Mouse (Mus musculus) heart, embryonic 11.5 days (tissue): ENCODE results near the gene Erg. TPM values are rescaled to one million over a fixed set of nuclear protein-coding genes. Genes with fewer than 3 reads are reported as not detected.

Experiments
- ATAC-seq: fragments of 200-750 bp; cut with Nextera tagmentation; replicated peaks from 2 replicates; pipeline ENCODE4 v1.8.0; 2017; ENCODE audit warnings: moderate library complexity; ENCODE audit not compliant: insufficient number of reproducible peaks, low FRiP score, low TSS enrichment
- H3K27ac ChIP-seq: fragments of 300-500 bp; sonication (generic); 2 replicates; pipeline ENCODE4 v1.5.1; 2014; ENCODE audit warnings: mild to moderate bottlenecking, low read depth, low read length
- H3K27me3 ChIP-seq: fragments of 300-500 bp; sonication (generic); 2 replicates; pipeline ENCODE4 v1.6.1; 2014; ENCODE audit warnings: mild to moderate bottlenecking, low read length, mixed read lengths; ENCODE audit not compliant: control insufficient read depth, insufficient read depth
- H3K36me3 ChIP-seq: fragments of 300-500 bp; sonication (generic); 2 replicates; pipeline ENCODE4 v1.6.1; 2014; ENCODE audit warnings: mild to moderate bottlenecking, low read length, moderate library complexity, mixed read lengths; ENCODE audit not compliant: control insufficient read depth, insufficient read depth
- H3K4me1 ChIP-seq: fragments of 300-500 bp; sonication (generic); 2 replicates; pipeline ENCODE4 v1.6.1; 2014; ENCODE audit warnings: low read length; ENCODE audit not compliant: control insufficient read depth, insufficient read depth
- H3K4me2 ChIP-seq: fragments of 300-500 bp; sonication (generic); 2 replicates; pipeline ENCODE4 v1.6.1; 2014; ENCODE audit warnings: mild to moderate bottlenecking, moderate library complexity
- H3K4me3 ChIP-seq: fragments of 300-500 bp; sonication (generic); 2 replicates; pipeline ENCODE4 v1.5.1; 2014; ENCODE audit warnings: low read depth, low read length
- H3K9ac ChIP-seq: fragments of 300-500 bp; sonication (generic); 2 replicates; pipeline ENCODE4 v1.6.1; 2014; ENCODE audit warnings: mild to moderate bottlenecking, low read depth, low read length, moderate library complexity
- H3K9me3 ChIP-seq: fragments of 300-500 bp; sonication (generic); replicated peaks from 2 replicates; pipeline ENCODE4 v1.6.1; 2016; ENCODE audit warnings: low read length; ENCODE audit not compliant: control insufficient read depth
- WGBS: fragments of 180-500 bp; shearing (Covaris S2); extraction: QIAGEN DNeasy Blood & Tissue Kit; methylation state at CpG from one replicate; pipeline ENCODE4 v1.1.7; 2014; ENCODE audit not compliant: insufficient replicate concordance; 5-methylcytosine and 5-hydroxymethylcytosine counted together
- polyA plus RNA-seq: library from polyadenylated mRNA; unstranded; fragments of >200 nt; fragmentation: Nextera tagmentation; extraction: Ambion mirVana; gene quantifications from 2 replicates; pipeline ENCODE4 v1.2.1, GENCODE M21; 2014

Gene Erg
- polyA plus RNA-seq, 1 experiment from 2014 or later, result 4.8 TPM

DNA sequence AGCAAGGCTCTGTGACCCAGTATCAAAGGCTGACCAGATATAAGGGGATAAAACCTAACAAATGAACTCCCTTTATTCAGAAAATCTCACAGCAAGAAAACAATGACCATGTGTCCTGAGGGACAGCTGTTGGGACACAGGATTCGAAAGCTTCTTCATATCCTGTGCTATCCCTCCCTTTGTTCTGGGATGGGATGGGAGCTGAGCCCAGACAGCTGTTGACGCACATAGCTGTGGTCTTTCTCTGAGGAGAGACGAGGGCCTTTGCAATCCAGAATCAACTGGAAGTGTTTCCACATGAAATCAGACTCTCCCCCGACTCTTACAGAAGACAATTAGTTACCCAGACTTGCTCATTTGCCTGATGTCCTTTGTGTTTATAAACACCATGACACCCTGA, 29.6 kb downstream of the Erg start:
- H3K9me3 ChIP-seq, result no peaks in the 10 kb centered on the region
- H3K27me3 ChIP-seq, result no peaks in the 10 kb centered on the region
- H3K4me2 ChIP-seq, result no peak overlapping the region
- H3K27ac ChIP-seq, result no peak overlapping the region
- H3K36me3 ChIP-seq, result no peaks in the 10 kb centered on the region
- no peaks in the 10 kb centered on the region for H3K4me1 ChIP-seq
- ATAC-seq, result no peak
- H3K9ac ChIP-seq, result no peak overlapping the region
- WGBS, result 59% methylated on average over 4 of the region's 4 CpGs
- no peak overlapping the region for H3K4me3 ChIP-seq

DNA sequence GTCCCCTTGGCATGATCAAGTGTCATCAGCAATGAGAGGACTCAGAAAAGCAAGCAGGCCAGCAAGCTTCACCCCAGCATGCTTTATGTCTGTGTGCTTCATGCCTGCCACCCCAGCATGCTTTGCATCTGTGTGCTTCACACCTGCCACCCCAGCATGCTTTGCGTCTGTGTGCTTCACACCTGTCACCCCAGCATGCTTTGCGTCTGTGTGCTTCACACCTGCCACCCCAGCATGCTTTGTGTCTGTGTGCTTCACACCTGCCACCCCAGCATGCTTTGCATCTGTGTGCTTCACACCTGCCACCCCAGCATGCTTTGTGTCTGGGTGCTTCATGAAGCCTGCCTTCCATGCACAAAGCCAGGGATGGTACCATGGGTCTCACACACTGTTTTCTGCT, 33.3 kb downstream of the Erg start:
- no peak overlapping the region for H3K4me2 ChIP-seq
- no peaks in the 10 kb centered on the region for H3K27me3 ChIP-seq
- no peak overlapping the region for H3K4me3 ChIP-seq
- H3K9me3 ChIP-seq, result no peaks in the 10 kb centered on the region
- H3K36me3 ChIP-seq, result no peaks in the 10 kb centered on the region
- H3K9ac ChIP-seq, result no peak overlapping the region
- H3K4me1 ChIP-seq, result no peaks in the 10 kb centered on the region
- no peak for ATAC-seq
- WGBS, result 73% methylated on average over 2 of the region's 2 CpGs
- no peak overlapping the region for H3K27ac ChIP-seq

DNA sequence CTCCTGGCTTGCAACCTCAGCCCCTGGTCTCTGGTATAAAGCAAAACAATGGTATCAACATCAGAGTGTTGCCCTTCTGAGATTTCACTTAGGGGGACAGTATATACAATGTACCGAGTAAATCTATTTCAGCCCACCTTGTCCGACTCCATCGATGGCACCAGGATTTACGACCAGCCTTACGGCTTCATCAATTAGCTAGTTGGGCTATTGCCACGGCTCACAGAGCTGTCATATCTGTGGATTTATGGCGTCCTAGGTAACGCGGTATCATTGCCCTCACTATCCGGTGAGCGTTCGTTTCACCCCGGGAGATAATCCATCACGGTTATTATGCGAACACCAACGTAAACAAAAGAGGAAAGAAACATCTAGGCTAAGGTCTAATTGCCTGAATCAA, 33.9 kb downstream of the Erg start:
- no peak for ATAC-seq
- no peak overlapping the region for H3K4me2 ChIP-seq
- WGBS, result 82% methylated on average over 16 of the region's 16 CpGs
- no peaks in the 10 kb centered on the region for H3K36me3 ChIP-seq
- no peak overlapping the region for H3K27ac ChIP-seq
- no peak overlapping the region for H3K4me3 ChIP-seq
- H3K9ac ChIP-seq, result no peak overlapping the region
- no peaks in the 10 kb centered on the region for H3K4me1 ChIP-seq
- no peaks in the 10 kb centered on the region for H3K27me3 ChIP-seq
- no peaks in the 10 kb centered on the region for H3K9me3 ChIP-seq

- H3K4me3 ChIP-seq, result no peak overlapping the region
- H3K9ac ChIP-seq, result no peak overlapping the region
- no peaks in the 10 kb centered on the region for H3K9me3 ChIP-seq
- 72% methylated on average over 5 of the region's 5 CpGs for WGBS
- H3K27me3 ChIP-seq, result no peaks in the 10 kb centered on the region
- no peaks in the 10 kb centered on the region for H3K36me3 ChIP-seq
- H3K27ac ChIP-seq, result no peak overlapping the region
- ATAC-seq, result no peak
- no peaks in the 10 kb centered on the region; the same call in 1 of the 2 replicates for H3K4me1 ChIP-seq
- no peak overlapping the region for H3K4me2 ChIP-seq
Observed at GRCm38 (mm10) chr16:95550496-95550895, 35.9 kb downstream of the Erg start.

- WGBS, result 83% methylated on average over 5 of the region's 5 CpGs
- no peak overlapping the region for H3K27ac ChIP-seq
- H3K9ac ChIP-seq, result no peak overlapping the region
- H3K9me3 ChIP-seq, result no peaks in the 10 kb centered on the region
- no peaks in the 10 kb centered on the region; the same call in 1 of the 2 replicates for H3K4me1 ChIP-seq
- no peaks in the 10 kb centered on the region for H3K36me3 ChIP-seq
- H3K4me2 ChIP-seq, result no peak overlapping the region
- no peak for ATAC-seq
- H3K4me3 ChIP-seq, result no peak overlapping the region
- no peaks in the 10 kb centered on the region for H3K27me3 ChIP-seq
Observed at GRCm38 (mm10) chr16:95544753-95545152, 41.6 kb downstream of the Erg start.

DNA sequence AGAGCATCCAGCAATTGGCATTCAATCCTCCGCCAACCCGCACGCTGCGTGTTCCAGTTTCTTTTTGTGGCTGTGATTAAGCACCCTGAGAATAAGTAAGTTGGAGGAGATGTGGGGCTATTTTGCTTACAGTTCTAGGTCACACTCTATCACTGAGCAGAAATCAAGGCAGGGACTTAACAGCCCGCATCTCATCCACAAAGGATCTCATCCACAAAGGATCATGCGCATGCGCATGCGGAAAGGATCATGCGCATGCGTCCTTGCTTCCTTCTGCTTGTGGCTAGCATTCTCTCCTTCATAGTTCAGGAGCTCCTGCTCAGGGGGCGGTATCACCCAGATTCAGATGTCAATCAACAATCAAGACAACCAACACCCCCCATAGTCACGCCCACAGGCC, 42.9 kb downstream of the Erg start:
- H3K27ac ChIP-seq, result no peak overlapping the region
- 92% methylated on average over 12 of the region's 12 CpGs for WGBS
- H3K36me3 ChIP-seq, result no peaks in the 10 kb centered on the region
- ATAC-seq, result no peak
- no peak overlapping the region for H3K4me2 ChIP-seq
- H3K9ac ChIP-seq, result no peak overlapping the region
- no peak overlapping the region for H3K4me3 ChIP-seq
- no peaks in the 10 kb centered on the region; the same call in 1 of the 2 replicates for H3K4me1 ChIP-seq
- no peaks in the 10 kb centered on the region for H3K9me3 ChIP-seq
- no peaks in the 10 kb centered on the region for H3K27me3 ChIP-seq

DNA sequence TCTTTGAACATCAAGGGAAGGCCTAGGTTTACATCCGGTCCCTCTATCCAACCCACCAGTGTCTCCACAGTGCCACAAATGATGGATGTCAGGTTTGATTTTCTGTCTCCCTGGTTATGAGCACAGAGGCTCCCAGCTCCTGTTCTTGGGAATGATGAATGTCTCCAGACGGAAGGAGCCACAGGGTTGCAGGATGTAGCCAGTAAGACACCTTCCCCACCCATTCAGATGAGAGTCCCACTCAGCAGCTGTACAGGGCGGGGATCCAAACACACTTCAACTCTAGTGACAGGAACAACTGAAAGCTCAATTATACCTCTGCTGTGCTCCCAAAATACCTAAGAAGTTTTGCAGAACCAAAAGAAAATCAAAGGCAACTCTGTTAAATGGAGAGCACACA, 51.2 kb downstream of the Erg start:
- no peaks in the 10 kb centered on the region for H3K27me3 ChIP-seq
- no peaks in the 10 kb centered on the region for H3K4me1 ChIP-seq
- no peak overlapping the region for H3K9ac ChIP-seq
- H3K27ac ChIP-seq, result no peak overlapping the region
- H3K4me2 ChIP-seq, result no peak overlapping the region
- WGBS, result 73% methylated on average over 3 of the region's 3 CpGs
- no peaks in the 10 kb centered on the region for H3K9me3 ChIP-seq
- H3K4me3 ChIP-seq, result no peak overlapping the region
- H3K36me3 ChIP-seq, result no peaks in the 10 kb centered on the region
- no peak for ATAC-seq

DNA sequence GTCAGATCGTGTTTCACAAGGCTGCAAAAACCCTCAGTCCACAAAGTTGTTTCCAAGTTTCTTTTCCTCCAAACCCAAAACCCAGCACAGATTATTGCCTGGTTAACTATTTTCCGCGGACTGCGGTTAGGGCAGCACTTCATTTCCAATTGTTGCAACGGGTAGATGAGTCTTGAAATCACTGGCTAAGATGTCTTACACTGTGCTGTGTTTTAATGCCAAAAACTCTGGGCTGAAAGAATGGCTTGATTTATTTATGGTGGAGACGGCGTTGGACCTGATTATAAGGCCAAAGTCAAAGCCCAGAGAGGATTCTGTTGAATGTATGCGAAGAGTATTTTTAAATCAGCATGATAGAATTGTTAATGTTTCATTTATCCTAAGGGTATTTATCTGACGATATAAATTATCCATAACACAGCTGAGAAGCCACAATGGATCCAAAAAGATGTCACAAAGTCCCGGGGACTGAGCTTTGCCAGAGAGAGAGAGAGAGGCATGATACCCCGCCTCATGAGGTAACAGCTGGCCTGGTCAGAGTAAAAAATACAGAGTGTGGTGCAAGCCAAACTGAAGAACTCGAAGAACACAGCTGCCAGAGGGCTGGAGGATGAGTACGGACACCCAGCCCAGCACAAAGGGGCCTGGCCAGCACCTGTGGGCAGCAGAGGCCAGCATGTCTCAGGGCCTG, 53.9 kb downstream of the Erg start:
- no peak for ATAC-seq
- Histone ChIP-seq H3K9me3 (no peaks in the 10 kb centered on the region), H3K27ac (no peak overlapping the region), H3K27me3 (no peaks in the 10 kb centered on the region), H3K4me1 (no peaks in the 10 kb centered on the region), H3K4me2 (no peak overlapping the region), H3K4me3 (no peak overlapping the region), H3K9ac (no peak overlapping the region), H3K36me3 (no peaks in the 10 kb centered on the region)
- 86% methylated on average over 13 of the region's 13 CpGs for WGBS

DNA sequence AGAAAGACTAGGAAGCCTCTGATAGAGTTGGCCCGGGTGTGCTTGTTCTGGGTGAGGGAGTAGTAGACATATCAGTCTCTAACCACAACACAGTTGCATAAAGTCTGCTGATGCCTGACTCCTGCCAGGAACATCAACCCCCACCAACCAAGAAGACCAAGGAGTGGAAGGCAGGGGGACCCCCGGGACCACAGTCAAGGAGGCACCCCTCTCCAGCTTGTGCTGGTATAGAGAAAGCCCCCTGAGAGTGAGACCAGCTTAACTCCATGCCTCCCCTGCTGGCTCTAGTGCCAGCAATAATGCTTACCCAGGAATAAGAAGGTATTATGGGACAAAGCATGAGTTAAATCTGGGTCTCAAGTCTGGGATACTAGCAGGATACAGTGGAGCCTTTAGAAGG, 58.8 kb downstream of the Erg start:
- no peaks in the 10 kb centered on the region for H3K36me3 ChIP-seq
- H3K4me3 ChIP-seq, result no peak overlapping the region
- H3K9me3 ChIP-seq, result no peaks in the 10 kb centered on the region
- no peak overlapping the region for H3K9ac ChIP-seq
- H3K4me2 ChIP-seq, result no peak overlapping the region
- no peak overlapping the region for H3K27ac ChIP-seq
- 87% methylated on average over 2 of the region's 2 CpGs for WGBS
- no peaks in the 10 kb centered on the region for H3K27me3 ChIP-seq
- no peak for ATAC-seq
- no peaks in the 10 kb centered on the region for H3K4me1 ChIP-seq
